Mouse (Mus musculus): ENCODE data around the gene Oprl1. TPM values are rescaled to one million over a fixed set of nuclear protein-coding genes. Genes with fewer than 3 reads are reported as not detected.

The Oprl1 gene
- total RNA-seq, 2 experiments from 2014 or later: 0.80 to 2.7 TPM

- no peak for DNase-seq (ENCODE audit: low spot score in 2 of 2)
These were observed 49.2 kb downstream of the Oprl1 start for GRCm38 (mm10) chr2:181763886-181764527.

- DNase-seq (ENCODE audit: low spot score in 2 of 2): no peak
These were observed 49.8 kb downstream of the Oprl1 start for GRCm38 (mm10) chr2:181764600-181764999.

GRCm38 (mm10) chr2:181765251-181765650 lies 50.4 kb downstream of the Oprl1 start:
- DNase-seq (ENCODE audit: low spot score in 2 of 2): no peak

DNA sequence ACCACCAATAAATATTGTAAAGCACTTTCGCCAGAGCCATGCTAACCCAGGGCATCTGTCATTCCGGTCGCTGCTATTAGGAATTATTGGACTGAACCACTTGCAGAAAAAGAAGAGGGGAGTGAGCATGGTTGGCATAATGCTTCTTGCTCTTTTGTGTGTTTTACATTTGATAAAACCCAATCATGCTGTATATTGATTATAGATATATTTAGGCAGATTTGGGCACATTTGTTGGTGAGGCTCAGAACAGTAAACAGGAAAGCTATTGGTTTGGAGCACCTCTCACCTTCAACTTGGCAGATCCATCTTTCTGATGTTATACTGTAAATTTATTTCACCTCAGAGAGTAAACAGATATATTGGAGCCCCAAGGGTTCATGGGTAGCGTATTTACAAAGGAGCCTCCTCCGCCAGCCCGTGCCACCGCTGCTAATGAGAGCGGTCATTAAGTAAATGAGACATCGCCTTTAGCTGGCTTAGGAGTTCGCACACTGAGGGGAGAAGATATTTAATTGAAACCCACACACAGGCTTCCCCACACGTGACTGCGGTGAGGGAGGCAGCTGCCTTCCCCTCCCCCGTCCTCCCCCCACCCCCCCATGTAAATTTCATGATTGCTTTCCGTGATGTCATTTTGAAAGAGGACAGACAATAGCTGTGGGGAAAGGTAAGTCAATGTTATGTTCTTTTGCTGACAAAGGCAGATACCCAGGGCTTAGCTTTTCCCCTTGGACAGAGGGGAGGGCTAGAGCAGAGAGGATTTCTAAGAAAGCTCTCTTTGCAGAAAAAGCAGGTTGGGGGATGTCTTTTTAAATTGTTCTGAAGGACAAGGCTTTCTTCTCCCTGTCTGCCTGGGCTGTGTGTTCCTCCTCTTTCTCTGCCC lies 52.1 kb downstream of the Oprl1 start:
- no peak for DNase-seq (ENCODE audit: low spot score in 2 of 2)

GRCm38 (mm10) chr2:181768451-181768850 lies 53.6 kb downstream of the Oprl1 start:
- DNase-seq (ENCODE audit: low spot score in 2 of 2): no peak

DNA sequence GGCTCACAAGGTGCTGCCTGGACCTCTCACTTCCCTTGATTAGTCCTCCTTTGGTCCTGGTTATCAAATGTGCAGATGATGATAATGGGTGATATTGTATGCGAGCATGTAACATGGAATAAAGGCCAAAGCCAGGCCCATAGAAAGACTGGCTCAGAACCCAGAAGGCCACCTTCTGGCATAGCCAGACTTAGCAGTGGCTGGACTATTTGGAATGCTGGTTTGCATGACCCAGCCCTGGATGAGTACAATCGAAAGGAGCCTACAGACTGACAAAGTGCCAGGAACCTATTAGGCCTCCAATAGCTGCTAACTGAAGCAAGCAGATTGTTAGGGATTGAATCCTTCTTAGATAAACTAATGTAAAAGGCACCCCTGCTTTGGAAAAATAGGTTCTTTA lies 54.6 kb downstream of the Oprl1 start:
- DNase-seq (ENCODE audit: low spot score in 2 of 2): no peak

Other genes starting within 250 kb of the Oprl1 start
- not detected for gene Abhd16b, start 221.8 kb upstream of the Oprl1 start, total RNA-seq (2021)
- gene Tpd52l2, start 217.9 kb upstream of the Oprl1 start, total RNA-seq (2021): 100 to 1,000 TPM in 1 of 2 experiments, 10 to 100 TPM in 1; 96.6 to 100 TPM
- 10 to 100 TPM; 97.2 to 97.4 TPM for gene Dnajc5, start 194.5 kb upstream of the Oprl1 start, total RNA-seq (2021)
- 10 to 100 TPM; 79.1 to 84.8 TPM for gene Uckl1, start 130.1 kb upstream of the Oprl1 start, total RNA-seq (2021)
- 10 to 100 TPM; 60.6 to 65.2 TPM for gene Prpf6, start 123.1 kb upstream of the Oprl1 start, total RNA-seq (2021)
- 10 to 100 TPM; 37.4 to 49.0 TPM for gene Zfp512b, start 122.2 kb upstream of the Oprl1 start, total RNA-seq (2021)
- gene Samd10, start 115.8 kb upstream of the Oprl1 start, total RNA-seq (2021): 1 to 10 TPM; 8.3 to 8.7 TPM
- gene Gm29797, start 58.0 kb upstream of the Oprl1 start, total RNA-seq (2021): under 1 TPM in 1 of 2 experiments, not detected in 1; 0.42 TPM
- gene Sox18, start 43.4 kb upstream of the Oprl1 start, total RNA-seq (2021): 10 to 100 TPM; 25.7 to 41.7 TPM
- 1 to 10 TPM; 8.7 to 8.9 TPM for gene Tcea2, start 34.7 kb upstream of the Oprl1 start, total RNA-seq (2021)
- 10 to 100 TPM; 18.8 to 22.5 TPM for gene Rgs19, start 21.0 kb upstream of the Oprl1 start, total RNA-seq (2021)
- gene Lkaaear1, start 16.6 kb upstream of the Oprl1 start, total RNA-seq (2021): not detected
- 1 to 10 TPM; 2.3 to 5.9 TPM for gene Myt1, start 48.3 kb downstream of the Oprl1 start, total RNA-seq (2021)
- 10 to 100 TPM; 42.6 to 50.7 TPM for gene Pcmtd2, start 122.8 kb downstream of the Oprl1 start, total RNA-seq (2021)
- gene Polr3k, start 149.3 kb downstream of the Oprl1 start, total RNA-seq (2021): 10 to 100 TPM; 14.2 to 17.3 TPM